Mouse (Mus musculus) hindbrain, embryonic 16.5 days (tissue): ENCODE measurements around the gene Zcchc17. TPM values are rescaled to one million over a fixed set of nuclear protein-coding genes. Genes with fewer than 3 reads are reported as not detected.

Experiments used
- ATAC-seq: fragments of 200-750 bp; cut with Nextera tagmentation; 2 replicates; pipeline ENCODE4 v1.8.0; 2017; ENCODE audit warnings: moderate TSS enrichment, moderate library complexity
- H3K27ac ChIP-seq: fragments of 300-500 bp; sonication (generic); 2 replicates; pipeline ENCODE4 v1.5.1; 2014; ENCODE audit warnings: low read depth, mild to moderate bottlenecking, control low read depth, low read length, moderate library complexity
- H3K27me3 ChIP-seq: fragments of 300-500 bp; sonication (generic); replicated peaks from 2 replicates; pipeline ENCODE4 v1.6.1; 2014; ENCODE audit warnings: low read length; ENCODE audit not compliant: control insufficient read depth, insufficient read depth
- H3K36me3 ChIP-seq: fragments of 300-500 bp; sonication (generic); 2 replicates; pipeline ENCODE4 v1.6.1; 2014; ENCODE audit warnings: mild to moderate bottlenecking, low read length, moderate library complexity, mixed read lengths; ENCODE audit not compliant: control insufficient read depth, insufficient read depth
- H3K4me1 ChIP-seq: fragments of 300-500 bp; sonication (generic); 2 replicates; pipeline ENCODE4 v1.6.1; 2014; ENCODE audit warnings: low read depth, low read length; ENCODE audit not compliant: control insufficient read depth, insufficient read depth
- H3K4me2 ChIP-seq: fragments of 300-500 bp; sonication (generic); 2 replicates; pipeline ENCODE4 v1.6.1; 2014; ENCODE audit warnings: mild to moderate bottlenecking, low read length, control low read depth, moderate library complexity
- H3K4me3 ChIP-seq: fragments of 300-500 bp; sonication (generic); 2 replicates; pipeline ENCODE4 v1.5.1; 2014; ENCODE audit warnings: mild to moderate bottlenecking, low read length, control low read depth, moderate library complexity
- H3K9ac ChIP-seq: fragments of 300-500 bp; sonication (generic); 2 replicates; pipeline ENCODE4 v1.6.1; 2014; ENCODE audit warnings: low read depth, mild to moderate bottlenecking, control low read depth, low read length, moderate library complexity
- H3K9me3 ChIP-seq: fragments of 300-500 bp; sonication (generic); 2 replicates; pipeline ENCODE4 v1.6.1; 2014; ENCODE audit warnings: mild to moderate bottlenecking, low read length, moderate library complexity; ENCODE audit not compliant: control insufficient read depth
- WGBS: fragments of 180-500 bp; shearing (Covaris S2); extraction: QIAGEN DNeasy Blood & Tissue Kit; methylation state at CpG from one replicate; pipeline ENCODE4 v1.1.7; 2014; 5-methylcytosine and 5-hydroxymethylcytosine counted together
- polyA plus RNA-seq: library from polyadenylated mRNA; unstranded; fragments of >200 nt; fragmentation: Nextera tagmentation; extraction: Ambion mirVana; gene quantifications from 2 replicates; pipeline ENCODE4 v1.2.1, GENCODE M21; 2015

Gene Zcchc17
- polyA plus RNA-seq, 1 experiment from 2014 or later: 85.4 TPM

GRCm38 (mm10) chr4:130270089-130270488 is 89.7 kb downstream of the Zcchc17 start:
- H3K27me3 ChIP-seq: no peaks in the 10 kb centered on the region
- no peak overlapping the region for H3K4me3 ChIP-seq
- no peak overlapping the region for H3K4me2 ChIP-seq
- no peak for ATAC-seq
- H3K9me3 ChIP-seq: no peaks in the 10 kb centered on the region
- peaks cover 4% of the 10 kb centered on the region; the same call in 1 of the 2 replicates for H3K4me1 ChIP-seq
- H3K9ac ChIP-seq: no peak overlapping the region
- H3K27ac ChIP-seq: no peak overlapping the region
- WGBS: 76% methylated on average over 8 of the region's 8 CpGs
- no peaks in the 10 kb centered on the region for H3K36me3 ChIP-seq

- Histone ChIP-seq H3K27ac (no peak overlapping the region), H3K27me3 (no peaks in the 10 kb centered on the region), H3K36me3 (no peaks in the 10 kb centered on the region), H3K4me2 (no peak overlapping the region), H3K4me1 (peaks cover 3% of the 10 kb centered on the region), H3K9ac (no peak overlapping the region), H3K4me3 (no peak overlapping the region), H3K9me3 (no peaks in the 10 kb centered on the region)
- ATAC-seq: no peak
- WGBS: 78% methylated on average over 10 of the region's 10 CpGs
Measured at GRCm38 (mm10) chr4:130268736-130269135, 91.0 kb downstream of the Zcchc17 start.

- Histone ChIP-seq H3K4me2 (no peak overlapping the region), H3K36me3 (no peaks in the 10 kb centered on the region), H3K27me3 (no peaks in the 10 kb centered on the region), H3K4me1 (no peaks in the 10 kb centered on the region; the same call in 1 of the 2 replicates), H3K9ac (no peak overlapping the region), H3K9me3 (no peaks in the 10 kb centered on the region), H3K27ac (no peak overlapping the region), H3K4me3 (no peak overlapping the region)
- ATAC-seq: no peak
- 83% methylated on average over 7 of the region's 7 CpGs for WGBS
Measured at GRCm38 (mm10) chr4:130267069-130267468, 92.7 kb downstream of the Zcchc17 start.

GRCm38 (mm10) chr4:130266601-130267000 is 93.1 kb downstream of the Zcchc17 start:
- Histone ChIP-seq H3K4me1 (no peaks in the 10 kb centered on the region; the same call in 1 of the 2 replicates), H3K4me3 (no peak overlapping the region), H3K4me2 (no peak overlapping the region), H3K9ac (no peak overlapping the region), H3K27ac (no peak overlapping the region), H3K27me3 (no peaks in the 10 kb centered on the region), H3K36me3 (no peaks in the 10 kb centered on the region), H3K9me3 (no peaks in the 10 kb centered on the region)
- WGBS: 75% methylated on average over 9 of the region's 9 CpGs
- ATAC-seq: no peak

Other genes starting within 250 kb of the Zcchc17 start
- gene Hcrtr1, start 220.6 kb downstream of the Zcchc17 start, polyA plus RNA-seq: 5.7 and 8.6 TPM in 2 replicates
- 10.0 and 12.5 TPM in 2 replicates for gene Tinagl1, start 184.8 kb downstream of the Zcchc17 start, polyA plus RNA-seq
- 1.3 and 1.4 TPM in 2 replicates for gene Gm853, start 137.5 kb downstream of the Zcchc17 start, polyA plus RNA-seq
- gene Serinc2, start 80.7 kb downstream of the Zcchc17 start, polyA plus RNA-seq: 31.9 and 38.7 TPM in 2 replicates
- 291 and 339 TPM in 2 replicates for gene Fabp3, start 51.3 kb downstream of the Zcchc17 start, polyA plus RNA-seq
- 1.2 and 1.8 TPM in 2 replicates for gene Gm10570, start 51.3 kb downstream of the Zcchc17 start, polyA plus RNA-seq
- gene Snrnp40, start 189 bp upstream of the Zcchc17 start, polyA plus RNA-seq: 81.1 and 90.0 TPM in 2 replicates
- gene Nkain1, start 214.2 kb upstream of the Zcchc17 start, polyA plus RNA-seq: 2.4 and 6.6 TPM in 2 replicates